Mouse (Mus musculus) lung, embryonic 15.5 days (tissue): Measurements from ENCODE around the gene 1700030J22Rik. TPM values are rescaled to one million over a fixed set of nuclear protein-coding genes. Genes with fewer than 3 reads are reported as not detected.
A peak's percentile ranks its signal among the peaks of the same experiment; 100 is the strongest.

ENCODE experiments used
- ATAC-seq: fragments of 200-750 bp; cut with Nextera tagmentation; 2 replicates; pipeline ENCODE4 v1.8.0; 2017; ENCODE audit warnings: moderate number of reproducible peaks, borderline replicate concordance; ENCODE audit not compliant: low FRiP score, low TSS enrichment; ENCODE audit errors: extremely low read depth
- H3K27ac ChIP-seq: fragments of 300-500 bp; sonication (generic); 2 replicates; pipeline ENCODE4 v1.5.1; 2015; ENCODE audit warnings: moderate library complexity, mild to moderate bottlenecking, inconsistent platforms
- H3K27me3 ChIP-seq: fragments of 300-500 bp; sonication (generic); 2 replicates; pipeline ENCODE4 v1.6.1; 2015; ENCODE audit warnings: inconsistent platforms
- H3K36me3 ChIP-seq: fragments of 300-500 bp; sonication (generic); 2 replicates; pipeline ENCODE4 v1.6.1; 2015; ENCODE audit warnings: inconsistent platforms
- H3K4me1 ChIP-seq: fragments of 300-500 bp; sonication (generic); 2 replicates; pipeline ENCODE4 v1.6.1; 2015; ENCODE audit warnings: inconsistent platforms
- H3K4me2 ChIP-seq: fragments of 300-500 bp; sonication (generic); 2 replicates; pipeline ENCODE4 v1.6.1; 2015; ENCODE audit warnings: inconsistent platforms, mild to moderate bottlenecking, moderate library complexity
- H3K4me3 ChIP-seq: fragments of 300-500 bp; sonication (generic); 2 replicates; pipeline ENCODE4 v1.5.1; 2015; ENCODE audit warnings: mild to moderate bottlenecking, inconsistent platforms
- H3K9ac ChIP-seq: fragments of 300-500 bp; sonication (generic); 2 replicates; pipeline ENCODE4 v1.6.1; 2015; ENCODE audit warnings: inconsistent platforms
- H3K9me3 ChIP-seq: fragments of 300-500 bp; sonication (generic); 2 replicates; pipeline ENCODE4 v1.6.1; 2016; ENCODE audit warnings: inconsistent platforms
- WGBS: fragments of 180-500 bp; shearing (Covaris S2); methylation state at CpG from one replicate; pipeline ENCODE4 v1.1.7; 2015; 5-methylcytosine and 5-hydroxymethylcytosine counted together
- polyA plus RNA-seq: library from polyadenylated mRNA; unstranded; fragments of >200 nt; fragmentation: Nextera tagmentation; extraction: Ambion mirVana; gene quantifications from 2 replicates; pipeline ENCODE4 v1.2.1, GENCODE M21; 2015

The 1700030J22Rik gene
- 2.4 and 2.8 TPM in 2 replicates for polyA plus RNA-seq

- Histone ChIP-seq H3K27me3 (no peaks in the 10 kb centered on the region), H3K36me3 (peaks cover 17% of the 10 kb centered on the region; the same call in 1 of the 2 replicates), H3K27ac (peak within 1 kb of the TSS; percentile 69), H3K9me3 (no peaks in the 10 kb centered on the region), H3K4me1 (peaks cover 14% of the 10 kb centered on the region), H3K4me3 (peak within 1 kb of the TSS; percentile 96), H3K4me2 (peak within 1 kb of the TSS; percentile 86), H3K9ac (peak within 1 kb of the TSS; percentile 51)
- under 1% methylated on average over 46 of the region's 46 CpGs for WGBS
- ATAC-seq, result peak; percentile 99
Observed at GRCm38 (mm10) chr8:116978631-116979256, at the start of gene 1700030J22Rik. Gene 1700030J22Rik (minus strand): TSS chr8:116978959.

DNA sequence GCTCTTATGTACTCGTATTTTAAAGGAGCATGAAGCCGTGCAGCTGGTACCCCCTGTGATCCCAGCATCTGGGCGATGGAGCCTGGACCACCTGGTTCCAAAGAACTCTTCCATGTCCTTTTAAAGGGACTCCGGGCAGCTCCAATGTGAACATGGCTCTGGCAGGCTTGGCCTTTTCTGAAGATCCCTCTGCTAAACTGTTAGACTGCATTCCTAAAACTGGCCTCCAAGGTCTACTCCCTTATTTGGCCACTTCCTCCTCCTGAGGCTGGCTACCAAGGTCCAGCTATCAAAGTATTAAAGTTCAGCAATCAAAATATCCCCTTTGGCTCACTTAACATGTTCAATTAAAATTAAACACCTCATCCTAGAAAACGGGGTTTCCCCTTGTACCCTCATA is 48.8 kb upstream of the 1700030J22Rik start:
- WGBS, result 83% methylated on average over 5 of the region's 5 CpGs
- no peak for ATAC-seq
- H3K27ac ChIP-seq, result no peak overlapping the region

DNA sequence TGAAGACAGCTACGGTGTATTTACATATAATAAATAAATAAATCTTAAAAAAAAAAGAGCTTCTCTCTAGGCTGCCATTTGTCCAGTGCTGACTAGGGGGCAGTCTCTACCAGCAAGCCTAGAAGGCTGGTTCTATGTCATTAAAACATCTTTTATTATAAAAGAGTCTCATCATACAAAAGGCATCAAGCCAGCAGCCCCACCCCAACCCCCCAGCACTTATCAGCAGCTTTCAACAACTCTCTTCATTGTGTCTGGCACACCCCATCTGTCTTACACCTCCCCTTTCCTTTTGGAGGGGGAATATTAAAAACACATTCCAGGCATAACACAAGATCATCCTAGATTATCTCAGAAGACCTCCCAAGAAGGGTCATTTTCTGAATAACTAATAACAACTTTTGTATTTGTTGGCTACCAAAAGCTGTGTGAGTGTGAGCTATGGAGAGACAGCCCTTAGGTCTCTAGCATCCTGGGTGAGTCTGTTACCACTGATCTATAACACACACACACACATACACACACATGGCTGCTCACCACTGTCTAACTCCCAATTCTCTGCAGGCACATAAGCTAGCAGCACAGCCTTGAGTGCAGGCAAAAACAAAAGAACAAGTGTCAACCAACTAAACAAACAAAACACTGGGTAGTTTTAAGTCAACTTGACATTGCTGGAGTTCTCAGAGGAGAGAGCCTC is 43.7 kb upstream of the 1700030J22Rik start:
- peak; percentile 66; the same call in 1 of the 2 replicates for ATAC-seq
- Histone ChIP-seq H3K27ac (no peak overlapping the region), H3K4me3 (no peak overlapping the region), H3K4me2 (no peak overlapping the region), H3K4me1 (peaks cover 15% of the 10 kb centered on the region; the same call in 1 of the 2 replicates), H3K36me3 (no peaks in the 10 kb centered on the region), H3K9me3 (no peaks in the 10 kb centered on the region), H3K9ac (no peak overlapping the region), H3K27me3 (no peaks in the 10 kb centered on the region)
- WGBS, result 45% methylated on average over 1 of the region's 1 CpGs

More for the DNA sequence above, 48.8 kb upstream of the 1700030J22Rik start:
- no peaks in the 10 kb centered on the region for H3K9me3 ChIP-seq
- H3K4me3 ChIP-seq, result no peak overlapping the region
- no peaks in the 10 kb centered on the region for H3K36me3 ChIP-seq
- no peak overlapping the region for H3K4me2 ChIP-seq
- no peaks in the 10 kb centered on the region for H3K4me1 ChIP-seq
- H3K27me3 ChIP-seq, result no peaks in the 10 kb centered on the region
- no peak overlapping the region for H3K9ac ChIP-seq

DNA sequence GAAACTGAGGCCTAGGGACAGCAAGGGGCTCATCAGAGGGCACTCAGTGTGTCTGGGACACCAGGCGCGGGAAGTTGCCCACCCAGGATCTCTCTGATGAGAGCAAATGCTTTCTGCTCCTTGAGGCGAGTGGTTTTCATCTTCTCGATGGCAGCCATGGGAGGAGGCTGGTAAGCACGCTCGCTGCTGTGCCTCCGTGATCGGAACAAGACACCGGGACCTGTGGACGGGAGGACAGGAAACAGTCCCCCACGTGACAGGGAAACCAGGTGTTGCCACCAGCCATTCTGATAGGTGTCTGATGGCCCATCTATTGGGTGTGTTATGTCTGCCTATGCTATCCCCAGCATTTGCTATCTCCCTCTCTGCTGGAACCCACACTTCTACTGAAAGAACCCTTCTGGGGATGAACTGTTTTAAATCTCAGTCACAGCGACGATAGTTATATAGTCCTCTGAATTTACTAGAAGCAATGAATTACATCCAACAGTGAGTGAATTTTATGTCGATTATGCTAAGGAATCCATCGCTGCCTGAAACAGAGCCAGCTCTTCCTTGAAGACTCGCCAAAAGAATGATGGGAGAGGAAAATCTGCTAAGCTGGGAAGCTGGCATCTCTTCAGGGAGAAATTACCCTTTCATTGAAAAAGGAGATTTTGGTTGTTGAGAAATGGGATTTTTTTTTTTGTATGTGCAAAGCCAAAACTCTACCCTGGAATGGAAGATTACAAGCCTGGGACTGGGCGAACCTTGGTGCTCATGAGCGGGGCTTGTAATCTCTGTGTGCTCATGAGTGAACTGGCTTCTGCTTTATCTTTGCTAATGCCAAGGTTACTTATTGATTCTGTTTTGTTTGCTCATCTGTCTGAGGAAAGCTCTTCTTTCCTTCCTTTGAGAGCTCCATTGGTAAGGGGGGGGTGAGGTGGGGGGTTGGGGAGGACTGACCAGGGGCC is 40.8 kb upstream of the 1700030J22Rik start:
- Histone ChIP-seq H3K4me3 (no peak overlapping the region), H3K4me1 (peaks cover 15% of the 10 kb centered on the region; the same call in 1 of the 2 replicates), H3K27me3 (no peaks in the 10 kb centered on the region), H3K4me2 (no peak overlapping the region), H3K27ac (no peak overlapping the region), H3K36me3 (no peaks in the 10 kb centered on the region), H3K9ac (no peak overlapping the region), H3K9me3 (no peaks in the 10 kb centered on the region)
- ATAC-seq, result no peak
- 68% methylated on average over 18 of the region's 18 CpGs for WGBS

GRCm38 (mm10) chr8:117017896-117018295 is 39.1 kb upstream of the 1700030J22Rik start:
- H3K27me3 ChIP-seq, result no peaks in the 10 kb centered on the region
- ATAC-seq, result no peak
- no peak overlapping the region for H3K9ac ChIP-seq
- H3K4me2 ChIP-seq, result no peak overlapping the region
- H3K4me1 ChIP-seq, result peaks cover 15% of the 10 kb centered on the region; the same call in 1 of the 2 replicates
- WGBS, result 85% methylated on average over 4 of the region's 4 CpGs
- H3K27ac ChIP-seq, result no peak overlapping the region
- H3K36me3 ChIP-seq, result no peaks in the 10 kb centered on the region
- no peaks in the 10 kb centered on the region for H3K9me3 ChIP-seq
- H3K4me3 ChIP-seq, result no peak overlapping the region

GRCm38 (mm10) chr8:117017006-117017405 is 38.2 kb upstream of the 1700030J22Rik start:
- no peak overlapping the region for H3K4me2 ChIP-seq
- 62% methylated on average over 8 of the region's 8 CpGs for WGBS
- ATAC-seq, result no peak
- no peak overlapping the region for H3K4me3 ChIP-seq
- no peaks in the 10 kb centered on the region for H3K27me3 ChIP-seq
- H3K9ac ChIP-seq, result no peak overlapping the region
- no peaks in the 10 kb centered on the region for H3K36me3 ChIP-seq
- H3K27ac ChIP-seq, result no peak overlapping the region
- peaks cover 14% of the 10 kb centered on the region; the same call in 1 of the 2 replicates for H3K4me1 ChIP-seq
- no peaks in the 10 kb centered on the region for H3K9me3 ChIP-seq

DNA sequence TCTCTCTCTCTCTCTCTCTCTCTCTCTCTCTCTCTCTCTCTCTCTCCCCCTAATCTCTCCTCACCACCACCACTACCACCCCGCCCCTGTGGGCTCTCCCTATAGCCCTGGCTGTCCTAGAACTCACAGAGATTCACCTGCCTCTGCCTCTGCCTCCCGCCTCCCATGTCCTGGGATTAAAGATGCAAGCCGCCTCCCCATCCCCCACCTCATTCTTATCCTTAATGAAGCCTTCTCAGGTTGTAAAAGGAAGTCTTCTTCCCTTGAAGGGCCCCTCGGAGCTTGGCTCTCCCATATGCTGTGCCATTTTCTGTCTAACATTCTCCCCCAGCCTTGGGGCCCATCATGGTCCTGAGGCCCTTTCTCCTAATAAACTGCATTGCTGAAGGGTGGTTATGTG is 36.9 kb upstream of the 1700030J22Rik start:
- Histone ChIP-seq H3K36me3 (no peaks in the 10 kb centered on the region), H3K4me2 (no peak overlapping the region), H3K9me3 (no peaks in the 10 kb centered on the region), H3K27ac (no peak overlapping the region), H3K9ac (no peak overlapping the region), H3K4me3 (no peak overlapping the region), H3K4me1 (peaks cover 10% of the 10 kb centered on the region; the same call in 1 of the 2 replicates), H3K27me3 (no peaks in the 10 kb centered on the region)
- no peak for ATAC-seq
- WGBS, result 55% methylated on average over 4 of the region's 4 CpGs

DNA sequence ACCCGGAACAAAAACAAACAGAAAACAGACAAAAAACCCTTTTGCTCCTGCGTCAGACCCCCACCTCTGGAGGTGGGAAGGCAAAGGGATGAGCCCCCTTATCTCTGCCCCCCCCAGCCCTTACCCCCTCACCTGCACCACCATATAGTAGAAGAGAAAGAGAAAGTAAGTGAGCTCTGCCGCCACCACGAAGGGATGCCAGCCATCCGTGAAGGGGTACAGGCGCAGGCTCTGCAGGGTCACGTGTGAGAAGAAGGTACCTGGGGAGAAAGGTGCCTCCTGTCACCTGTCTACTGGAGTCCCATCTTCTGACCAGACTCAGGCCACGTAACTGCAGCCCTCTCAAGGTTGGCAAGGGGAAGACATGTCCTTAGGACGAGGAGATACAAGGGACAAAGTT is 32.6 kb upstream of the 1700030J22Rik start:
- no peaks in the 10 kb centered on the region for H3K36me3 ChIP-seq
- 81% methylated on average over 9 of the region's 9 CpGs for WGBS
- H3K27me3 ChIP-seq, result no peaks in the 10 kb centered on the region
- H3K27ac ChIP-seq, result no peak overlapping the region
- no peak overlapping the region for H3K9ac ChIP-seq
- ATAC-seq, result no peak
- H3K4me2 ChIP-seq, result no peak overlapping the region
- no peaks in the 10 kb centered on the region for H3K4me1 ChIP-seq
- no peak overlapping the region for H3K4me3 ChIP-seq
- no peaks in the 10 kb centered on the region for H3K9me3 ChIP-seq

- Histone ChIP-seq H3K4me1 (peaks cover 13% of the 10 kb centered on the region), H3K4me2 (peak overlapping the region; percentile 92), H3K27me3 (no peaks in the 10 kb centered on the region), H3K9ac (peak overlapping the region; percentile 28), H3K9me3 (no peaks in the 10 kb centered on the region), H3K36me3 (no peaks in the 10 kb centered on the region), H3K4me3 (peak overlapping the region; percentile 72), H3K27ac (no peak overlapping the region)
- no peak for ATAC-seq
- 57% methylated on average over 11 of the region's 11 CpGs for WGBS
Observed at GRCm38 (mm10) chr8:116994016-116994716, 15.4 kb upstream of the 1700030J22Rik start.

- Histone ChIP-seq H3K4me1 (peaks cover 13% of the 10 kb centered on the region), H3K4me2 (peak within 1 kb of the TSS; percentile 92), H3K9ac (peak within 1 kb of the TSS; percentile 60), H3K9me3 (no peaks in the 10 kb centered on the region), H3K4me3 (peak within 1 kb of the TSS; percentile 72), H3K27me3 (no peaks in the 10 kb centered on the region), H3K27ac (peak within 1 kb of the TSS; percentile 62), H3K36me3 (no peaks in the 10 kb centered on the region)
- WGBS, result under 1% methylated on average over 56 of the region's 56 CpGs
- peak; percentile 100 for ATAC-seq
Observed at GRCm38 (mm10) chr8:116993095-116993867, 14.5 kb upstream of the 1700030J22Rik start, which contains the start of gene Gcsh. Gene Gcsh (minus strand): TSS chr8:116993537.
